Mouse (Mus musculus) embryonic facial prominence, embryonic 14.5 days (tissue): ENCODE measurements at regions not wholly inside any gene's neighbourhood (a gene's known extent, or its start where the extent isn't known, plus 50 kb on each side); places are given as distances from the start of the nearest gene placed in this dataset.

Experiments
- ATAC-seq: fragments of 200-750 bp; cut with Nextera tagmentation; 2 replicates; pipeline ENCODE4 v1.8.0; 2017; ENCODE audit warnings: low read depth, moderate number of reproducible peaks, moderate TSS enrichment
- DNase-seq: peaks from one replicate; pipeline ENCODE4 v3.0.0-alpha.2; 2015; ENCODE audit warnings: low spot score
- H3K27ac ChIP-seq: fragments of 300-500 bp; sonication (generic); replicated peaks from 2 replicates; pipeline ENCODE4 v1.5.1; 2014; ENCODE audit warnings: low read depth, mild to moderate bottlenecking, low read length, moderate library complexity
- H3K27me3 ChIP-seq: fragments of 300-500 bp; sonication (generic); replicated peaks from 2 replicates; pipeline ENCODE4 v1.6.1; 2014; ENCODE audit warnings: low read length; ENCODE audit not compliant: control insufficient read depth, insufficient read depth
- H3K36me3 ChIP-seq: fragments of 300-500 bp; sonication (generic); 2 replicates; pipeline ENCODE4 v1.6.1; 2014; ENCODE audit warnings: low read length, mixed read lengths; ENCODE audit not compliant: control insufficient read depth, insufficient read depth
- H3K4me1 ChIP-seq: fragments of 300-500 bp; sonication (generic); 2 replicates; pipeline ENCODE4 v1.6.1; 2014; ENCODE audit warnings: antibody characterized with exemption, low read length; ENCODE audit not compliant: control insufficient read depth, insufficient read depth
- H3K4me2 ChIP-seq: fragments of 300-500 bp; sonication (generic); 2 replicates; pipeline ENCODE4 v1.6.1; 2014; ENCODE audit warnings: low read depth, mild to moderate bottlenecking, low read length, moderate library complexity, mixed read lengths
- H3K4me3 ChIP-seq: fragments of 300-500 bp; sonication (generic); 2 replicates; pipeline ENCODE4 v1.5.1; 2014; ENCODE audit warnings: low read depth, mild to moderate bottlenecking, low read length
- H3K9ac ChIP-seq: fragments of 300-500 bp; sonication (generic); 2 replicates; pipeline ENCODE4 v1.6.1; 2014; ENCODE audit warnings: low read depth, mild to moderate bottlenecking, low read length, moderate library complexity, mixed read lengths
- H3K9me3 ChIP-seq: fragments of 300-500 bp; sonication (generic); 2 replicates; pipeline ENCODE4 v1.6.1; 2016; ENCODE audit warnings: low read length; ENCODE audit not compliant: control insufficient read depth
- WGBS: fragments of 180-500 bp; shearing (Covaris S2); extraction: QIAGEN DNeasy Blood & Tissue Kit; methylation state at CpG from one replicate; pipeline ENCODE4 v1.1.7; 2014; 5-methylcytosine and 5-hydroxymethylcytosine counted together

GRCm38 (mm10) chr10:19472066-19472465 lies 115.7 kb downstream of the Olig3 start:
- no peaks in the 10 kb centered on the region for H3K9me3 ChIP-seq
- ATAC-seq = no peak
- 0 out of 2 replicates have a peak, but pooled peaks cover 5% of the 10 kb centered on the region for H3K4me1 ChIP-seq
- peak overlapping the region; percentile 20 for H3K4me2 ChIP-seq
- H3K27ac ChIP-seq = no peak overlapping the region
- WGBS = 31% methylated on average over 6 of the region's 6 CpGs
- H3K4me3 ChIP-seq = no peak overlapping the region
- H3K27me3 ChIP-seq = no peaks in the 10 kb centered on the region; the same call in 1 of the 2 replicates
- no peaks in the 10 kb centered on the region for H3K36me3 ChIP-seq
- DNase-seq = no peak
- H3K9ac ChIP-seq = no peak overlapping the region

GRCm38 (mm10) chr10:19472949-19473535 lies 116.7 kb downstream of the Olig3 start:
- Histone ChIP-seq H3K4me2 (no peak overlapping the region), H3K9me3 (no peaks in the 10 kb centered on the region), H3K27me3 (no peaks in the 10 kb centered on the region; the same call in 1 of the 2 replicates), H3K9ac (no peak overlapping the region), H3K27ac (no peak overlapping the region), H3K4me3 (no peak overlapping the region), H3K36me3 (no peaks in the 10 kb centered on the region), H3K4me1 (0 out of 2 replicates have a peak, but pooled peaks cover 5% of the 10 kb centered on the region)
- ATAC-seq (no peak), DNase-seq (no peak)
- WGBS = 58% methylated on average over 3 of the region's 3 CpGs

DNA sequence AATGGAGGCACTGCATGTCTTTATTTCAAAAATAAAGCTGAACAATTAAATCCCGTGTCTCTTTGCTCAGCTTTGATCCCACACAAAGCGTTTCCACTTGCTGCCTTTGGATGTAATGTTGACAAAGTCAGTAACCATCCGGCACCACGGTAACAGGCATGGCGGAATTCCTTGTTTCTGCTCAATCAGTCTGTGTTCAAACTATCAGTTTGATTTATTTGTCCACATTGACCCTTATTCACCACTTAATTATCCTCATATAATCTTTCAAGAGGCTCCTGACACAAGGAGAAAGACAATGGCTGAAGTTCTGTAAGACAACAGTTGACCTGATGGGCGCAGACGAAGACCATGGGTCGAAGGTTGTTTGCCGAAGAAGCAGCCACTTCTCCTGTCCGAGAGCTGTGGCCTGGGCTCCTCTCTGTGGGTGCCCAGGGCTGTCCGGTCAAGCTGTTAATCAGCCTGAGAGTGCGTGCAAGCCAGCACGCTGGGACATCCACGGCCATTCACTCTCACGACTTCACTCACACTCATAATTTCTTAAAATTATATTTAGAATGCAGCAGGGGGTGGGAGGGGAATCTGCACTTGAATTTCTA lies 106.1 kb upstream of the Ifngr1 start:
- Histone ChIP-seq H3K36me3 (no peaks in the 10 kb centered on the region), H3K9me3 (no peaks in the 10 kb centered on the region), H3K27me3 (no peaks in the 10 kb centered on the region), H3K27ac (no peak overlapping the region), H3K4me2 (no peak overlapping the region), H3K9ac (no peak overlapping the region), H3K4me1 (no peaks in the 10 kb centered on the region), H3K4me3 (no peak overlapping the region)
- ATAC-seq (no peak), DNase-seq (no peak)
- 76% methylated on average over 15 of the region's 15 CpGs for WGBS

DNA sequence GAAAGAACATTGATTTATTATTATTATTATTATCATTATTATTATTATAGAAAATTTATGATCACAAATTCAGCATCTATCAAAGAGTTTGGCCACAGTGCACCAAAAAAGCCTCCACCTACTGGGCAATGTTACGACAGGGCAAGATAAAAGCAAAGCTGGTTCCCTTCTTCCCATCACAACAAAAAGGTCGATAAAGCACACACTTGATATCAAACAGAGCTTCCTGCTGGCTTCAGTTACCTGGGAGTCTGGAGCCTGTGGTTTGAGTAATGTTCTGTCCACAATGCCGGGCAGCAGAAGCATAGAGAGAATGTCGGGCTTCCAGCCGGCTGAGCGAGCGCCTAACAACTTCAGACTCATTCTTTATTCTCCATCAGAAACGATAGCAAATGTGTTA lies 101.2 kb upstream of the Ifngr1 start:
- WGBS = 56% methylated on average over 8 of the region's 8 CpGs
- ATAC-seq = no peak
- H3K4me2 ChIP-seq = no peak overlapping the region
- H3K9ac ChIP-seq = no peak overlapping the region
- no peak overlapping the region for H3K4me3 ChIP-seq
- no peak overlapping the region for H3K27ac ChIP-seq
- H3K27me3 ChIP-seq = 0 out of 2 replicates have a peak, but pooled peaks cover 4% of the 10 kb centered on the region
- no peak for DNase-seq
- H3K4me1 ChIP-seq = peaks cover 6% of the 10 kb centered on the region; the same call in 1 of the 2 replicates
- no peaks in the 10 kb centered on the region for H3K9me3 ChIP-seq
- no peaks in the 10 kb centered on the region for H3K36me3 ChIP-seq

DNA sequence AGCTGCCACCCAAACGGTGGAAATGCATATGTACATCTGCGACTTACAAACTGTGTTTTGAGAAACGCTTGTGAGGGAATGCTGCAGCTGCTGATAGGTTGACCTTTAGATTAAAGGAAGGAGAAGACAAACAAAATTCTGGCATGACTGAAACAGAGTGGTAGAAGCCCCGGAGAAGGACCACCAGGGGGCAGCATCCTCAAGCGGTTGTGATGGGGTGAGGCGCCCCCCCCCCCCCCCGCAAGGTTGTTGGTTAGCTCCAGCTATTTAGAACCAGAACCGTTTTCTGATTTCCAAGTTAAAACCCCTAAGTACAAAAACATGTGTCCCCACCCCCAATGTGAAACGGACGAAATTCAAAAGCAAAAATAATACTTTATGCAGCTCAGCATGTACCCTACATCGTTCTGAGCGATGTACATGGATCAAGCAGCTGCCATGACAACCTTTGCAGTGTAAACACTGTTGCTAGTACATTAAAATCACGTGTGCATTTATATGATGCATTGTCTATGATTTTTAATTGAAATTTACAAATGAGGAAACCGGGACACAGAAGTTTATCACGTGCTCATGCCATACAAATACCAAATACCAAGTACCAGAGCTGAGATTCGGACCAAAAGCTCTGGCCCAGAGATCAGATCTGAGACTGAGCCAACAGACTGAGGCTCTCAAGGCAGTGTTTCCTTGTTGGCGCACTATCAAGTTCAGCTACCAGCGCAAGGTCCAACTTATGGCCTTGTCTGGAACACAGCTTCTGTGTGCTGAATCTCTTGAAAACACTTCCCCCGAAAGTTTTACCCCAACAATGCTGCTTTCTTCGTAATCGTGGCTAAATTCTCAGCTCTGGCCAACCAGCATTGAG lies 100.0 kb upstream of the Ifngr1 start:
- DNase-seq (peak; percentile 42), ATAC-seq (no peak)
- Histone ChIP-seq H3K27ac (no peak overlapping the region), H3K9me3 (no peaks in the 10 kb centered on the region), H3K4me2 (no peak overlapping the region), H3K4me1 (peaks cover 6% of the 10 kb centered on the region; the same call in 1 of the 2 replicates), H3K9ac (no peak overlapping the region), H3K27me3 (0 out of 2 replicates have a peak, but pooled peaks cover 4% of the 10 kb centered on the region), H3K4me3 (no peak overlapping the region), H3K36me3 (no peaks in the 10 kb centered on the region)
- WGBS = 60% methylated on average over 20 of the region's 21 CpGs

DNA sequence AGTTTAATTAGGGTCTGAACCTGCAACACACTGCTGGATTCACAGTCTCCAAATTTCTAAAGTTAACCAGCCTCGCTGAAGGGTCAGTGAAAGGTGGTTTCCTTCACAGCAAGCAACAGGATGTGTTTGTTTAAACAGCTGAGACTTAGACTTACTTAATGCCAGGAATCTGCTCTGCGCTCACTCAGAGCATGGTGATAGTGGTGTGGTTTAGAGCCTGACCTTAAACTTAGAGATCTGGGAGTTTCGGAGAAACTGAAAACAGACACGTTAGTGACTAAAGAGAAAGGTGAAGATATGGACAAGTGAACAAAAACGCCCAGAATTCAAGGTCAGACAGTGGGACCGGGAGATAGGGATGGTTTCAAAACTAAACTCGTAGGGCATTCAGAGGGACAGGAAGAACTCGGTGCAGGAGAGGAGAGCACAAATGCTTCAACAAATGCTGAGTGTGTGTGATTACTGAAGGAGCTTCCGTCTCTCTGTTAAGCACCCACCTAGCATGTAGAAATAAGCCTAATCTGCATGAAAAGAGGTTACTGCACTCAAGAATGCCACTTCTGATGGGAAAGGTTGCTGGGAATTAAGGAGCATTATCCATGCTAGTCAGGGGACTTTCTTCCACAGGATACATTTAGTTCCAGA lies 97.2 kb upstream of the Ifngr1 start:
- Histone ChIP-seq H3K4me2 (peak overlapping the region; percentile 20; the same call in 1 of the 2 replicates), H3K4me3 (no peak overlapping the region), H3K36me3 (no peaks in the 10 kb centered on the region), H3K27ac (peak overlapping the region; percentile 55), H3K9me3 (no peaks in the 10 kb centered on the region), H3K9ac (no peak overlapping the region), H3K4me1 (peaks cover 6% of the 10 kb centered on the region; the same call in 1 of the 2 replicates), H3K27me3 (0 out of 2 replicates have a peak, but pooled peaks cover 4% of the 10 kb centered on the region)
- DNase-seq (peak; percentile 55), ATAC-seq (no peak)
- WGBS = 13% methylated on average over 9 of the region's 9 CpGs

GRCm38 (mm10) chr10:19498112-19498511 lies 93.6 kb upstream of the Ifngr1 start:
- Histone ChIP-seq H3K27me3 (0 out of 2 replicates have a peak, but pooled peaks cover 4% of the 10 kb centered on the region), H3K4me1 (peaks cover 6% of the 10 kb centered on the region; the same call in 1 of the 2 replicates), H3K4me3 (no peak overlapping the region), H3K4me2 (no peak overlapping the region), H3K9me3 (no peaks in the 10 kb centered on the region), H3K36me3 (no peaks in the 10 kb centered on the region), H3K9ac (no peak overlapping the region), H3K27ac (no peak overlapping the region)
- DNase-seq (no peak), ATAC-seq (no peak)
- WGBS = 67% methylated on average over 4 of the region's 4 CpGs

GRCm38 (mm10) chr10:19502874-19503273 lies 88.9 kb upstream of the Ifngr1 start:
- no peaks in the 10 kb centered on the region for H3K9me3 ChIP-seq
- no peak overlapping the region for H3K27ac ChIP-seq
- no peak overlapping the region for H3K9ac ChIP-seq
- no peak for ATAC-seq
- H3K4me1 ChIP-seq = no peaks in the 10 kb centered on the region
- H3K27me3 ChIP-seq = no peaks in the 10 kb centered on the region; the same call in 1 of the 2 replicates
- H3K4me2 ChIP-seq = no peak overlapping the region
- no peaks in the 10 kb centered on the region for H3K36me3 ChIP-seq
- DNase-seq = no peak
- H3K4me3 ChIP-seq = no peak overlapping the region
- 86% methylated on average over 4 of the region's 4 CpGs for WGBS
